Mouse (Mus musculus) liver, adult 2 months (tissue): ENCODE measurements around the gene Myo6.

Source experiments
- CTCF ChIP-seq: fragments of 200-500 bp; IDR thresholded peaks from 2 replicates; pipeline ENCODE4 v1.5.1; 2011; ENCODE audit warnings: low read depth, low read length, control low read depth
- POLR2A ChIP-seq: fragments of 200-500 bp; IDR thresholded peaks from 2 replicates; pipeline ENCODE4 v1.6.1; 2011; ENCODE audit warnings: low read length, control low read depth; ENCODE audit not compliant: insufficient read depth; ENCODE audit errors: extremely low read depth

DNA sequence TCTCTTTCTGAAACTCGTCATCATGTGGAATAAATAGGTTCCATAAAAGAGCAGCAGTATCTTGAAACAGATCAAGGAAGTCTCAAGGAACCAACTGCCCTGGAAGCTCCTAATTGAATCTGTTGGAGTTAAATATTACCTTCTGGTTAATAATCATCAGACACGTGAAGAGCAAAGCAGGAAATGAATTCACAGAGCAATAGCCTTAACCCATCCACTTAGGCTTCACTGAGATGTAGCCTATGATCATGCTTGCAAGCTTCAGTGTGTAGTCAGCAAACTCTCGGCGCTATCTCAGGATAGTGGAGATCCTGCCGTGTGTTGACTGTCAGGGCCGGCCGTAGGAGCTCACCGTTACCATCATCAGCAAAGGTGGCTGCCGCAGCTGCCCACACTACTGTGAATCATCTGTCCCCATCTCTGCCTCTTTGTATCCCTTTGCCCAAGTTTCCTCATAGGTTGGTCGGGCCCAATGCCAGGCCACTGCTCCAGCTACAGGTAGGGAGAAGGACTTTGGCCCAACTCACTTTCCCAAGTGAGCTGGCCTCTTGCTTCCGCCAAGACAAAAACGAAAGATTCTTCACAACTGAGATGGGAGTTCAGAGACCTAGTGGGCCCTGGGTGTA is 6.9 kb upstream of the Myo6 start:
- TF ChIP-seq POLR2A (no peak), CTCF (no peak)
